Mouse (Mus musculus) liver, embryonic 14.5 days (tissue): ENCODE measurements around the gene Gzf1.

Source experiments
- CTCF ChIP-seq: IDR thresholded peaks from 2 replicates; pipeline ENCODE4 v1.5.1; 2016; ENCODE audit warnings: antibody characterized with exemption, low read depth, control low read depth
- EP300 ChIP-seq: IDR thresholded peaks from 2 replicates; pipeline ENCODE4 v1.6.1; 2016; ENCODE audit warnings: antibody characterized with exemption, low read depth

- no peak for TF ChIP-seq CTCF
- TF ChIP-seq EP300 = no peak
Observed at GRCm38 (mm10) chr2:148679346-148679745, 1.5 kb upstream of the Gzf1 start.
